Mouse (Mus musculus): ENCODE measurements at regions not wholly inside any gene's neighbourhood (a gene's known extent, or its start where the extent isn't known, plus 50 kb on each side); places are given as distances from the start of the nearest gene placed in this dataset.

- H3K4me1 ChIP-seq (ENCODE audit: control insufficient read depth, insufficient read depth, low read length) = peaks cover 4% of the 10 kb centered on the region
- TF ChIP-seq POLR2A (IDR thresholded peaks at IDR 0.05; ENCODE audit: extremely low read depth, insufficient read depth, low read length) (no peak), CTCF (IDR thresholded peaks at IDR 0.05; ENCODE audit: extremely low read depth, insufficient read depth, low read length) (no peak)
- no peak overlapping the region for H3K27ac ChIP-seq (ENCODE audit: insufficient read depth, low read length)
- no peak overlapping the region for H3K4me3 ChIP-seq (ENCODE audit: insufficient read depth, low read length)
Measured at GRCm38 (mm10) chr11:114202486-114202885, 135.6 kb upstream of the Sdk2 start.

GRCm38 (mm10) chr11:114199081-114199586 lies 132.3 kb upstream of the Sdk2 start:
- Histone ChIP-seq H3K4me3 (ENCODE audit: insufficient read depth, low read length) (peak overlapping the region; percentile 2; the same call in 1 of the 2 replicates), H3K27ac (ENCODE audit: insufficient read depth, low read length) (no peak overlapping the region), H3K4me1 (ENCODE audit: control insufficient read depth, insufficient read depth, low read length) (peaks cover 4% of the 10 kb centered on the region)
- TF ChIP-seq CTCF (IDR thresholded peaks at IDR 0.05; ENCODE audit: extremely low read depth, insufficient read depth, low read length) (no peak), POLR2A (IDR thresholded peaks at IDR 0.05; ENCODE audit: extremely low read depth, insufficient read depth, low read length) (no peak)

GRCm38 (mm10) chr11:114198317-114199032 lies 131.6 kb upstream of the Sdk2 start:
- Histone ChIP-seq H3K4me3 (ENCODE audit: insufficient read depth, low read length) (peak overlapping the region; percentile 2), H3K4me1 (ENCODE audit: control insufficient read depth, insufficient read depth, low read length) (peaks cover 4% of the 10 kb centered on the region), H3K27ac (ENCODE audit: insufficient read depth, low read length) (peak overlapping the region; percentile 16; the same call in 1 of the 2 replicates)
- TF ChIP-seq CTCF (IDR thresholded peaks at IDR 0.05; ENCODE audit: extremely low read depth, insufficient read depth, low read length) = no peak
- TF ChIP-seq POLR2A (IDR thresholded peaks at IDR 0.05; ENCODE audit: extremely low read depth, insufficient read depth, low read length) = no peak

GRCm38 (mm10) chr11:114195291-114195690 lies 128.4 kb upstream of the Sdk2 start:
- TF ChIP-seq CTCF (IDR thresholded peaks at IDR 0.05; ENCODE audit: extremely low read depth, insufficient read depth, low read length) (no peak), POLR2A (IDR thresholded peaks at IDR 0.05; ENCODE audit: extremely low read depth, insufficient read depth, low read length) (no peak)
- Histone ChIP-seq H3K27ac (ENCODE audit: insufficient read depth, low read length) (no peak overlapping the region), H3K4me1 (ENCODE audit: control insufficient read depth, insufficient read depth, low read length) (peaks cover 4% of the 10 kb centered on the region), H3K4me3 (ENCODE audit: insufficient read depth, low read length) (no peak overlapping the region)

GRCm38 (mm10) chr11:114194055-114194706 lies 127.3 kb upstream of the Sdk2 start:
- no peak for TF ChIP-seq POLR2A (IDR thresholded peaks at IDR 0.05; ENCODE audit: extremely low read depth, insufficient read depth, low read length)
- TF ChIP-seq CTCF (IDR thresholded peaks at IDR 0.05; ENCODE audit: extremely low read depth, insufficient read depth, low read length) = no peak
- Histone ChIP-seq H3K4me1 (ENCODE audit: control insufficient read depth, insufficient read depth, low read length) (peaks cover 2% of the 10 kb centered on the region), H3K4me3 (ENCODE audit: insufficient read depth, low read length) (no peak overlapping the region), H3K27ac (ENCODE audit: insufficient read depth, low read length) (no peak overlapping the region)

GRCm38 (mm10) chr11:114193018-114193417 lies 126.2 kb upstream of the Sdk2 start:
- no peaks in the 10 kb centered on the region; the same call in 1 of the 2 replicates for H3K4me1 ChIP-seq (ENCODE audit: control insufficient read depth, insufficient read depth, low read length)
- TF ChIP-seq POLR2A (IDR thresholded peaks at IDR 0.05; ENCODE audit: extremely low read depth, insufficient read depth, low read length) = no peak
- TF ChIP-seq CTCF (IDR thresholded peaks at IDR 0.05; ENCODE audit: extremely low read depth, insufficient read depth, low read length) = no peak
- no peak overlapping the region for H3K4me3 ChIP-seq (ENCODE audit: insufficient read depth, low read length)
- no peak overlapping the region for H3K27ac ChIP-seq (ENCODE audit: insufficient read depth, low read length)

- H3K27ac ChIP-seq (ENCODE audit: insufficient read depth, low read length) = no peak overlapping the region
- H3K4me1 ChIP-seq (ENCODE audit: control insufficient read depth, insufficient read depth, low read length) = no peaks in the 10 kb centered on the region; the same call in 1 of the 2 replicates
- no peak overlapping the region for H3K4me3 ChIP-seq (ENCODE audit: insufficient read depth, low read length)
- TF ChIP-seq CTCF (IDR thresholded peaks at IDR 0.05; ENCODE audit: extremely low read depth, insufficient read depth, low read length) = no peak
- no peak for TF ChIP-seq POLR2A (IDR thresholded peaks at IDR 0.05; ENCODE audit: extremely low read depth, insufficient read depth, low read length)
Measured at GRCm38 (mm10) chr11:114191661-114192060, 124.8 kb upstream of the Sdk2 start.

GRCm38 (mm10) chr11:114184970-114185882 lies 118.4 kb upstream of the Sdk2 start:
- Histone ChIP-seq H3K27ac (ENCODE audit: insufficient read depth, low read length) (no peak overlapping the region), H3K4me1 (ENCODE audit: control insufficient read depth, insufficient read depth, low read length) (no peaks in the 10 kb centered on the region), H3K4me3 (ENCODE audit: insufficient read depth, low read length) (no peak overlapping the region)
- TF ChIP-seq POLR2A (IDR thresholded peaks at IDR 0.05; ENCODE audit: extremely low read depth, insufficient read depth, low read length) (no peak), CTCF (IDR thresholded peaks at IDR 0.05; ENCODE audit: extremely low read depth, insufficient read depth, low read length) (no peak)

- TF ChIP-seq CTCF (IDR thresholded peaks at IDR 0.05; ENCODE audit: extremely low read depth, insufficient read depth, low read length) = 0 out of 2 replicates have a peak, but pooled peaks have one; percentile 0
- no peak for TF ChIP-seq POLR2A (IDR thresholded peaks at IDR 0.05; ENCODE audit: extremely low read depth, insufficient read depth, low read length)
- no peaks in the 10 kb centered on the region for H3K4me1 ChIP-seq (ENCODE audit: control insufficient read depth, insufficient read depth, low read length)
- H3K27ac ChIP-seq (ENCODE audit: insufficient read depth, low read length) = no peak overlapping the region
- H3K4me3 ChIP-seq (ENCODE audit: insufficient read depth, low read length) = no peak overlapping the region
Measured at GRCm38 (mm10) chr11:114184431-114184830, 117.6 kb upstream of the Sdk2 start.
